Mouse (Mus musculus) limb, embryonic 14.5 days (tissue): ENCODE results near the gene Ank2. TPM values are rescaled to one million over a fixed set of nuclear protein-coding genes. Genes with fewer than 3 reads are reported as not detected.
A peak's percentile ranks its signal among the peaks of the same experiment; 100 is the strongest.

Source experiments
- ATAC-seq: fragments of 200-750 bp; cut with Nextera tagmentation; 2 replicates; pipeline ENCODE4 v1.8.0; 2017; ENCODE audit warnings: low read depth, moderate number of reproducible peaks, moderate TSS enrichment; ENCODE audit not compliant: low FRiP score
- DNase-seq: peaks from one replicate; pipeline ENCODE4 v3.0.0-alpha.2; 2015; ENCODE audit warnings: low spot score
- H3K27ac ChIP-seq: fragments of 300-500 bp; sonication (generic); replicated peaks from 2 replicates; pipeline ENCODE4 v1.5.1; 2014; ENCODE audit warnings: low read depth, mild to moderate bottlenecking, low read length, moderate library complexity, mixed read lengths
- H3K27me3 ChIP-seq: fragments of 300-500 bp; sonication (generic); 2 replicates; pipeline ENCODE4 v1.6.1; 2014; ENCODE audit warnings: low read length, mixed read lengths; ENCODE audit not compliant: control insufficient read depth, insufficient read depth
- H3K36me3 ChIP-seq: fragments of 300-500 bp; sonication (generic); 2 replicates; pipeline ENCODE4 v1.6.1; 2014; ENCODE audit warnings: mild to moderate bottlenecking, low read length, moderate library complexity, mixed read lengths; ENCODE audit not compliant: control insufficient read depth, insufficient read depth
- H3K4me1 ChIP-seq: fragments of 300-500 bp; sonication (generic); 2 replicates; pipeline ENCODE4 v1.6.1; 2014; ENCODE audit warnings: antibody characterized with exemption, low read length, mixed read lengths; ENCODE audit not compliant: control insufficient read depth, insufficient read depth
- H3K4me2 ChIP-seq: fragments of 300-500 bp; sonication (generic); replicated peaks from 2 replicates; pipeline ENCODE4 v1.6.1; 2014; ENCODE audit warnings: low read depth, mild to moderate bottlenecking, low read length, moderate library complexity; ENCODE audit not compliant: severe bottlenecking
- H3K4me3 ChIP-seq: fragments of 300-500 bp; sonication (generic); replicated peaks from 2 replicates; pipeline ENCODE4 v1.5.1; 2014; ENCODE audit warnings: low read length
- H3K9ac ChIP-seq: fragments of 300-500 bp; sonication (generic); 2 replicates; pipeline ENCODE4 v1.6.1; 2014; ENCODE audit warnings: mild to moderate bottlenecking, low read depth, low read length, moderate library complexity; ENCODE audit not compliant: severe bottlenecking
- H3K9me3 ChIP-seq: fragments of 300-500 bp; sonication (generic); 2 replicates; pipeline ENCODE4 v1.6.1; 2016; ENCODE audit warnings: low read length; ENCODE audit not compliant: control insufficient read depth
- POLR2A ChIP-seq: fragments of 200-500 bp; IDR thresholded peaks from 2 replicates; pipeline ENCODE4 v1.8.0; 2012; ENCODE audit warnings: inconsistent platforms, mild to moderate bottlenecking, moderate library complexity, borderline replicate concordance; ENCODE audit not compliant: insufficient read depth, insufficient read length; ENCODE audit errors: extremely low read depth
- WGBS: fragments of 180-500 bp; shearing (Covaris S2); extraction: QIAGEN DNeasy Blood & Tissue Kit; methylation state at CpG from one replicate; pipeline ENCODE4 v1.1.7; 2014; 5-methylcytosine and 5-hydroxymethylcytosine counted together
- polyA plus RNA-seq, 2 experiments: library from polyadenylated mRNA; depleted of rRNA in 1 of 2; stranded (reverse) in 1 of 2; unstranded in 1 of 2; fragments of >200 nt; fragmentation: Nextera tagmentation in 1 of 2; extraction: Ambion mirVana in 1 of 2; gene quantifications; 2 replicates each; pipeline versions ENCODE4 v1.2.1 to v1.2.3; 2012 to 2014

Ank2 gene
- polyA plus RNA-seq, 2 experiments, result 33.0 to 41.6 TPM

- TF ChIP-seq POLR2A, result no peak
- H3K4me1 ChIP-seq, result no peaks in the 10 kb centered on the region
- WGBS, result 90% methylated on average over 5 of the region's 5 CpGs
Measured at GRCm38 (mm10) chr3:127077369-127077768, 421.8 kb downstream of the Ank2 start.

GRCm38 (mm10) chr3:127075531-127076280 is 423.4 kb downstream of the Ank2 start:
- Histone ChIP-seq H3K27ac (no peak overlapping the region), H3K27me3 (no peaks in the 10 kb centered on the region), H3K4me2 (no peak overlapping the region), H3K4me1 (no peaks in the 10 kb centered on the region), H3K36me3 (no peaks in the 10 kb centered on the region), H3K9ac (no peak overlapping the region), H3K9me3 (no peaks in the 10 kb centered on the region), H3K4me3 (no peak overlapping the region)
- no peak for DNase-seq
- 69% methylated on average over 8 of the region's 8 CpGs for WGBS
- TF ChIP-seq POLR2A, result no peak
- ATAC-seq, result no peak

More at GRCm38 (mm10) chr3:127077369-127077768, 421.8 kb downstream of the Ank2 start:
- Histone ChIP-seq H3K9ac (no peak overlapping the region), H3K27me3 (no peaks in the 10 kb centered on the region), H3K4me3 (no peak overlapping the region), H3K27ac (no peak overlapping the region), H3K4me2 (no peak overlapping the region), H3K9me3 (no peaks in the 10 kb centered on the region), H3K36me3 (no peaks in the 10 kb centered on the region)
- ATAC-seq, result no peak
- no peak for DNase-seq

DNA sequence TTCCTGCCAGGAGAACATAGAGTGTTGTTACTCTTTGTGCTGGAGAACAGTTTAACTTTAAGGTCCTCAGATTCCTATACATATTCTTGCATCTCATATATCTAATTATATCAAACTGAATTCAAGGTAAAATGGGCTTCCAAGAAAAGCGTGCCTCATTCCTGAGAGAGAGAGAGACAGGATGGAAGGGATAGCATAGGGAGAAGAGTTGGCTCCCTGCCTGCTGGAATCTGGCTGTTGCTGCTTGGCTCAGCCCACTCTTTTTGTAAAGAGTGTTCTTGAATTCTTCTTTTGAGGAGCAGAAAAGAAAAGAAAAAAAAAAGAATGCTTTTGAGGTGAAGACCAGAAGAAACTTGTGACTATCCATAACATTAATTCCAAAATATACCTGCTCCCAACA is 427.7 kb downstream of the Ank2 start:
- 57% methylated on average over 1 of the region's 1 CpGs for WGBS

GRCm38 (mm10) chr3:127063654-127064386 is 435.3 kb downstream of the Ank2 start:
- Histone ChIP-seq H3K27ac (no peak overlapping the region), H3K27me3 (no peaks in the 10 kb centered on the region), H3K36me3 (no peaks in the 10 kb centered on the region), H3K9me3 (no peaks in the 10 kb centered on the region), H3K4me2 (no peak overlapping the region), H3K4me3 (no peak overlapping the region), H3K4me1 (no peaks in the 10 kb centered on the region), H3K9ac (no peak overlapping the region)
- no peak for ATAC-seq
- WGBS, result 90% methylated on average over 5 of the region's 5 CpGs
- TF ChIP-seq POLR2A, result no peak
- no peak for DNase-seq

More for the DNA sequence above, 427.7 kb downstream of the Ank2 start:
- Histone ChIP-seq H3K27me3 (no peaks in the 10 kb centered on the region), H3K4me1 (no peaks in the 10 kb centered on the region), H3K9ac (no peak overlapping the region), H3K36me3 (no peaks in the 10 kb centered on the region), H3K4me2 (no peak overlapping the region), H3K27ac (no peak overlapping the region), H3K9me3 (no peaks in the 10 kb centered on the region), H3K4me3 (no peak overlapping the region)
- TF ChIP-seq POLR2A, result no peak
- ATAC-seq, result no peak
- peak; percentile 81 for DNase-seq

GRCm38 (mm10) chr3:127059671-127060070 is 439.5 kb downstream of the Ank2 start:
- H3K4me1 ChIP-seq, result no peaks in the 10 kb centered on the region
- H3K36me3 ChIP-seq, result no peaks in the 10 kb centered on the region
- no peak overlapping the region for H3K4me2 ChIP-seq
- H3K9me3 ChIP-seq, result no peaks in the 10 kb centered on the region
- no peak for TF ChIP-seq POLR2A
- no peak overlapping the region for H3K9ac ChIP-seq
- H3K27me3 ChIP-seq, result no peaks in the 10 kb centered on the region
- 93% methylated on average over 4 of the region's 4 CpGs for WGBS
- DNase-seq (no peak), ATAC-seq (no peak)
- H3K27ac ChIP-seq, result no peak overlapping the region
- H3K4me3 ChIP-seq, result no peak overlapping the region
